Mouse (Mus musculus) C2C12 (cell line): ENCODE measurements around the gene Gm43738.

Experiments used
- CEBPB ChIP-seq: IDR thresholded peaks from one replicate; pipeline ENCODE4 v1.6.1; 2011; ENCODE audit warnings: low read depth, mild to moderate bottlenecking, control low read depth, moderate library complexity
- CTCF ChIP-seq: IDR thresholded peaks from one replicate; pipeline ENCODE4 v1.5.1; 2011; ENCODE audit not compliant: control insufficient read depth, insufficient read depth, insufficient read length
- FOSL1 ChIP-seq: IDR thresholded peaks from one replicate; pipeline ENCODE4 v1.8.0; 2011; ENCODE audit warnings: mild to moderate bottlenecking, low read length; ENCODE audit not compliant: poor library complexity, insufficient read depth, severe bottlenecking
- MAX ChIP-seq: IDR thresholded peaks from one replicate; pipeline ENCODE4 v1.6.1; 2011; ENCODE audit warnings: mild to moderate bottlenecking, control low read depth
- MYOD1 ChIP-seq: IDR thresholded peaks from one replicate; pipeline ENCODE4 v1.6.1; 2011; ENCODE audit warnings: low read depth; ENCODE audit not compliant: control insufficient read depth, insufficient read length
- USF1 ChIP-seq: IDR thresholded peaks from one replicate; pipeline ENCODE4 v1.6.1; 2011; ENCODE audit warnings: low read depth, mild to moderate bottlenecking, control low read depth, moderate library complexity

- TF ChIP-seq CTCF (no peak), CEBPB (no peak), USF1 (no peak), MAX (no peak), MYOD1 (no peak), FOSL1 (no peak)
These were observed 31.6 kb upstream of the Gm43738 start for GRCm38 (mm10) chr3:89132285-89133062.
